Mouse (Mus musculus) MEL (cell line): ENCODE results near the gene Klk7. TPM values are rescaled to one million over a fixed set of nuclear protein-coding genes. Genes with fewer than 3 reads are reported as not detected.

Experiments used
- DNase-seq: peaks from one replicate; pipeline ENCODE4 v3.0.0; 2011; ENCODE audit warnings: low read depth, low spot score
- H3K27ac ChIP-seq: 2 replicates; pipeline ENCODE4 v1.5.1; 2012; ENCODE audit warnings: low read depth, mild to moderate bottlenecking, control low read depth, low read length, moderate library complexity; ENCODE audit not compliant: control insufficient read depth
- H3K27me3 ChIP-seq, 2 experiments: fragments of 150-350 bp in 1 of 2; sonication (generic) in 1 of 2; 2 replicates each; pipeline ENCODE4 v1.6.1; 2012; ENCODE audit warnings: low read length in 2 of 2, mild to moderate bottlenecking in 2 of 2, improper control_type of control experiment in 1 of 2, moderate library complexity in 1 of 2; ENCODE audit not compliant: insufficient read depth in 2 of 2, control insufficient read depth in 1 of 2
- H3K36me3 ChIP-seq, 2 experiments: 2 replicates each; pipeline ENCODE4 v1.6.1; 2012 to 2014; ENCODE audit warnings: low read length in 2 of 2, improper control_type of control experiment in 1 of 2, inconsistent platforms in 1 of 2, mild to moderate bottlenecking in 1 of 2; ENCODE audit not compliant: insufficient read depth in 2 of 2, control insufficient read depth in 1 of 2
- H3K4me1 ChIP-seq, 2 experiments: fragments of 150-350 bp in 1 of 2; sonication (generic) in 1 of 2; 2 replicates each; pipeline ENCODE4 v1.6.1; 2012; ENCODE audit warnings: low read length in 2 of 2, improper control_type of control experiment in 1 of 2, mild to moderate bottlenecking in 1 of 2; ENCODE audit not compliant: insufficient read depth in 2 of 2, control insufficient read depth in 1 of 2
- H3K4me3 ChIP-seq, 2 experiments: fragments of 150-350 bp in 1 of 2; sonication (generic) in 1 of 2; 2 replicates each; pipeline ENCODE4 v1.5.1; 2012; ENCODE audit warnings: low read depth in 2 of 2, low read length in 2 of 2, mild to moderate bottlenecking in 2 of 2, moderate library complexity in 2 of 2, control low read depth in 1 of 2, improper control_type of control experiment in 1 of 2; ENCODE audit not compliant: control insufficient read depth in 1 of 2, insufficient read depth in 1 of 2
- H3K79me2 ChIP-seq: 2 replicates; pipeline ENCODE4 v1.6.1; 2012; ENCODE audit warnings: mild to moderate bottlenecking, low read length, moderate library complexity; ENCODE audit not compliant: control insufficient read depth, poor library complexity, insufficient read depth
- H3K9ac ChIP-seq: 2 replicates; pipeline ENCODE4 v1.6.1; 2012; ENCODE audit warnings: low read depth, mild to moderate bottlenecking, control low read depth, low read length, moderate library complexity; ENCODE audit not compliant: control insufficient read depth, poor library complexity, severe bottlenecking
- H3K9me3 ChIP-seq: fragments of 150-350 bp; sonication (generic); replicated peaks from 2 replicates; pipeline ENCODE4 v1.6.1; 2012; ENCODE audit warnings: mild to moderate bottlenecking, low read length, improper control_type of control experiment, moderate library complexity; ENCODE audit not compliant: insufficient read depth
- CHD2 ChIP-seq: IDR thresholded peaks from 2 replicates; pipeline ENCODE4 v1.6.1; 2011; ENCODE audit warnings: low read length, improper control_type of control experiment
- CTCF ChIP-seq, 3 experiments: IDR thresholded peaks in 2 of 3; conservative IDR thresholded peaks in 1 of 3; 2 replicates each; pipeline ENCODE4 v1.5.1; 2011 to 2012; ENCODE audit warnings: low read length in 3 of 3, low read depth in 2 of 3, mild to moderate bottlenecking in 2 of 3, improper control_type of control experiment in 1 of 3, inconsistent platforms in 1 of 3, mixed read lengths in 1 of 3, moderate library complexity in 1 of 3; ENCODE audit not compliant: control insufficient read depth in 1 of 3, insufficient read depth in 1 of 3, poor library complexity in 1 of 3, severe bottlenecking in 1 of 3
- ELF1 ChIP-seq: IDR thresholded peaks from 2 replicates; pipeline ENCODE4 v1.6.1; 2014; ENCODE audit warnings: low read depth, mild to moderate bottlenecking, inconsistent platforms, low read length, improper control_type of control experiment, moderate library complexity
- GABPA ChIP-seq: IDR thresholded peaks from 2 replicates; pipeline ENCODE4 v1.6.1; 2012; ENCODE audit warnings: low read depth, mild to moderate bottlenecking, inconsistent platforms, low read length, improper control_type of control experiment, moderate library complexity
- GATA1 ChIP-seq: IDR thresholded peaks from 2 replicates; pipeline ENCODE4 v1.6.1; 2011; ENCODE audit warnings: low read depth, low read length, improper control_type of control experiment
- JUND ChIP-seq: IDR thresholded peaks from 2 replicates; pipeline ENCODE4 v1.6.1; 2011; ENCODE audit warnings: low read depth, mild to moderate bottlenecking, improper control_type of control experiment, low read length
- MEF2A ChIP-seq: IDR thresholded peaks from 2 replicates; pipeline ENCODE4 v1.6.1; 2014; ENCODE audit warnings: low read depth, mild to moderate bottlenecking, inconsistent platforms, low read length, improper control_type of control experiment; ENCODE audit not compliant: poor library complexity, insufficient replicate concordance, severe bottlenecking; ENCODE audit errors: extremely low read depth
- MXI1 ChIP-seq: IDR thresholded peaks from 2 replicates; pipeline ENCODE4 v1.6.1; 2011; ENCODE audit warnings: mild to moderate bottlenecking, low read depth, low read length, improper control_type of control experiment
- POLR2AphosphoS2 ChIP-seq: IDR thresholded peaks from 2 replicates; pipeline ENCODE4 v1.6.1; 2011; ENCODE audit warnings: low read length, improper control_type of control experiment
- SMC3 ChIP-seq: IDR thresholded peaks from 2 replicates; pipeline ENCODE4 v1.6.1; 2011; ENCODE audit warnings: low read depth, low read length, improper control_type of control experiment
- TCF12 ChIP-seq: IDR thresholded peaks from 2 replicates; pipeline ENCODE4 v1.6.1; 2014; ENCODE audit warnings: low read depth, mild to moderate bottlenecking, inconsistent platforms, low read length, improper control_type of control experiment, moderate library complexity
- USF2 ChIP-seq, 2 experiments: IDR thresholded peaks; 2 replicates each; pipeline ENCODE4 v1.6.1; 2011 to 2012; ENCODE audit warnings: improper control_type of control experiment in 2 of 2, low read length in 2 of 2, borderline replicate concordance in 1 of 2, inconsistent platforms in 1 of 2, low read depth in 1 of 2, mild to moderate bottlenecking in 1 of 2; ENCODE audit not compliant: insufficient read depth in 1 of 2
- ZC3H11A ChIP-seq: IDR thresholded peaks from 2 replicates; pipeline ENCODE4 v1.6.1; 2012; ENCODE audit warnings: low read depth, mild to moderate bottlenecking, inconsistent platforms, low read length, improper control_type of control experiment
- ZNF384 ChIP-seq: IDR thresholded peaks from 2 replicates; pipeline ENCODE4 v1.6.1; 2012; ENCODE audit warnings: low read depth, mild to moderate bottlenecking, inconsistent platforms, low read length, improper control_type of control experiment
- polyA plus RNA-seq, 2 experiments: library from polyadenylated mRNA; stranded (reverse) in 1 of 2; unstranded in 1 of 2; fragments of >175 nt in 1 of 2; fragments of >200 nt in 1 of 2; gene quantifications; 2 replicates each; pipeline versions ENCODE4 v1.2.1 to v1.2.4; 2012; ENCODE audit warnings: low replicate concordance in 2 of 2, low read depth in 1 of 2; ENCODE audit not compliant: insufficient read length in 2 of 2, insufficient read depth in 1 of 2, missing spikeins in 1 of 2
- total RNA-seq: library from RNA; depleted of rRNA; stranded (reverse); fragments of 300-350 nt; gene quantifications from 2 replicates; pipeline ENCODE4 v1.2.3, GENCODE M21; 2012

Klk7 gene
- total and polyA plus RNA-seq, 3 experiments, result not detected

DNA sequence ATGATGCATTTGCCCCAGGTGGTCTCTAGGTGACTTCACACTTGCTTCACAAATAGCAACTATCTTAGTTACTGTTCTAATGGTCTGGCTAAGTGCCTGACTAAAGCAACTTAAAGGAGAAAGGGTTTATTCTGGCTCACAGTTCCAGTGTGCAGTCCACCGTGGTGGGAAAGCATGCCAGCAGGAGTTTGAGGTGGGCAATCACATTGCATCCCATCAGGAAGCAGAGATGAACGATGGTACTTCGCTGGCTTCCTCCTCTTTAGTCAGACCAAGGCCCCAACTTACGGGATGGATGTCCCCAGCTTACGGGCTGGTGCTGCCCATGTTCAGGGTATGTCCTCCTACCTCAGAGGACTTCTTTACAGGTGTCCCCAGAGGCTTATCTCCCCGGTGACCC lies 40.5 kb downstream of the Klk7 start:
- Histone ChIP-seq H3K9me3 (no peaks in the 10 kb centered on the region), H3K27me3 (no peaks in the 10 kb centered on the region), H3K9ac (no peak overlapping the region), H3K4me3 (no peak overlapping the region), H3K79me2 (no peaks in the 10 kb centered on the region), H3K4me1 (no peaks in the 10 kb centered on the region), H3K27ac (no peak overlapping the region), H3K36me3 (no peaks in the 10 kb centered on the region)
- TF ChIP-seq CTCF (IDR thresholded peaks at IDR 0.05 in 2 of 3, conservative IDR thresholded peaks at IDR 0.05 in 1 of 3; ENCODE audit: control insufficient read depth in 1 of 3, insufficient read depth in 1 of 3, low read depth in 2 of 3, low read length in 3 of 3, poor library complexity in 1 of 3, severe bottlenecking in 1 of 3) (no peak), USF2 (IDR thresholded peaks at IDR 0.05; ENCODE audit: borderline replicate concordance in 1 of 2, insufficient read depth in 1 of 2, low read depth in 1 of 2, low read length in 2 of 2) (no peak), JUND (no peak), GABPA (no peak), ZNF384 (no peak), MEF2A (no peak), ZC3H11A (no peak), POLR2AphosphoS2 (no peak), CHD2 (no peak)
- DNase-seq, result no peak

DNA sequence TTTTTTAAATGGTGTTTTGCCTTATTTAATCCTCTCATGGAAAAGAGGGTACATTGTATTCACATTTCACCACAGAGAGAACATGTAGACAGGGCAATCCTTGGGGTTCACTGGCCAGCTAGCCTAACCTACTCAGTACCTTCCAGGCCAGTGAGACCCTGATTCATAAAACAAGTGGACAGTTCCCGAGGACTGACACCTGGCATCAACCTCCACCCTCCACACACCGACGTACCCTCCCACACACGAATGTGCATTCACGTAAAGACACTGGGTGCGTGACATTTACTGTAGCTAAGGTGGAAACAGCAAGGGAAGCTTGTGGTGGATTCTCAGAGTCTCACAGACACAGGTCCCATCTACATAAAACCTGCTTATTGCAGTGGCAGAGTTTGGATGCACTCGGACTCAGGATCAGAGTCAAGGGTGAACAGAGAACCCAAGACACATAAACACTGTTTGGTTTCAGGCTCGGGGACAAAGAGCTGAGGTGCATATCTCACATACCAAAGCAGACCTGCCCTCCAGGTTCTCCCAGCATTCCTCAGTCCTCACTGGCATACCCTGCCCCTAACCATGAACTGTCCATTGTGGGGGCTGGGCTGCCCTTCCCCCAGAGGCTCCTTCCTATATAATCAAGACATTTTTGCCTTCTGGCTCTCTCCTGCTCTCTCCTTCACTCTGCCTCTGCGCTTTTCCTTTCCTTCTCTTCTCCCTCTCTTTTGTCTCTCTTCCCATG lies 43.7 kb downstream of the Klk7 start:
- no peak overlapping the region for H3K27ac ChIP-seq
- no peaks in the 10 kb centered on the region for H3K36me3 ChIP-seq
- no peaks in the 10 kb centered on the region for H3K27me3 ChIP-seq
- H3K9ac ChIP-seq, result no peak overlapping the region
- H3K9me3 ChIP-seq, result no peaks in the 10 kb centered on the region
- H3K79me2 ChIP-seq, result no peaks in the 10 kb centered on the region
- H3K4me1 ChIP-seq, result no peaks in the 10 kb centered on the region
- no peak overlapping the region for H3K4me3 ChIP-seq
- DNase-seq, result no peak
- TF ChIP-seq TCF12 (no peak), ZNF384 (no peak), GATA1 (no peak), JUND (no peak), POLR2AphosphoS2 (no peak), ELF1 (no peak), SMC3 (no peak), MXI1 (no peak), CTCF (IDR thresholded peaks at IDR 0.05 in 2 of 3, conservative IDR thresholded peaks at IDR 0.05 in 1 of 3; ENCODE audit: control insufficient read depth in 1 of 3, insufficient read depth in 1 of 3, low read depth in 2 of 3, low read length in 3 of 3, poor library complexity in 1 of 3, severe bottlenecking in 1 of 3) (no peak)
